Mouse (Mus musculus) neural tube, embryonic 15.5 days (tissue): Measurements from ENCODE around the gene Gprasp1. TPM values are rescaled to one million over a fixed set of nuclear protein-coding genes. Genes with fewer than 3 reads are reported as not detected.
A peak's percentile ranks its signal among the peaks of the same experiment; 100 is the strongest.
"Not testable (repeated sequence)": the region's sequence is repeated elsewhere in the genome, so short reads cannot be mapped to it uniquely, and the experiment has no call there.

Experiments
- ATAC-seq: fragments of 200-750 bp; cut with Nextera tagmentation; 2 replicates; pipeline ENCODE4 v1.8.0; 2017; ENCODE audit warnings: mild to moderate bottlenecking, moderate TSS enrichment, moderate library complexity; ENCODE audit not compliant: low FRiP score
- H3K27ac ChIP-seq: fragments of 300-500 bp; sonication (generic); replicated peaks from 2 replicates; pipeline ENCODE4 v1.5.1; 2015; ENCODE audit warnings: mild to moderate bottlenecking, inconsistent platforms
- H3K27me3 ChIP-seq: fragments of 300-500 bp; sonication (generic); replicated peaks from 2 replicates; pipeline ENCODE4 v1.6.1; 2015; ENCODE audit warnings: inconsistent platforms
- H3K36me3 ChIP-seq: fragments of 300-500 bp; sonication (generic); 2 replicates; pipeline ENCODE4 v1.6.1; 2015; ENCODE audit warnings: inconsistent platforms
- H3K4me1 ChIP-seq: fragments of 300-500 bp; sonication (generic); 2 replicates; pipeline ENCODE4 v1.6.1; 2015; ENCODE audit warnings: inconsistent platforms
- H3K4me2 ChIP-seq: fragments of 300-500 bp; sonication (generic); 2 replicates; pipeline ENCODE4 v1.6.1; 2015; ENCODE audit warnings: inconsistent platforms, mild to moderate bottlenecking, moderate library complexity
- H3K4me3 ChIP-seq: fragments of 300-500 bp; sonication (generic); replicated peaks from 2 replicates; pipeline ENCODE4 v1.5.1; 2015; ENCODE audit warnings: mild to moderate bottlenecking, inconsistent platforms
- H3K9ac ChIP-seq: fragments of 300-500 bp; sonication (generic); replicated peaks from 2 replicates; pipeline ENCODE4 v1.6.1; 2015; ENCODE audit warnings: mild to moderate bottlenecking, inconsistent platforms
- H3K9me3 ChIP-seq: fragments of 300-500 bp; sonication (generic); replicated peaks from 2 replicates; pipeline ENCODE4 v1.6.1; 2016; ENCODE audit warnings: inconsistent platforms
- WGBS: fragments of 180-500 bp; shearing (Covaris S2); methylation state at CpG from one replicate; pipeline ENCODE4 v1.1.7; 2015; ENCODE audit warnings: mixed read lengths; 5-methylcytosine and 5-hydroxymethylcytosine counted together
- polyA plus RNA-seq: library from polyadenylated mRNA; unstranded; fragments of >200 nt; fragmentation: Nextera tagmentation; extraction: Ambion mirVana; gene quantifications from 2 replicates; pipeline ENCODE4 v1.2.1, GENCODE M21; 2015

Gprasp1 gene
- polyA plus RNA-seq, 1 experiment from 2014 or later: 222 TPM

DNA sequence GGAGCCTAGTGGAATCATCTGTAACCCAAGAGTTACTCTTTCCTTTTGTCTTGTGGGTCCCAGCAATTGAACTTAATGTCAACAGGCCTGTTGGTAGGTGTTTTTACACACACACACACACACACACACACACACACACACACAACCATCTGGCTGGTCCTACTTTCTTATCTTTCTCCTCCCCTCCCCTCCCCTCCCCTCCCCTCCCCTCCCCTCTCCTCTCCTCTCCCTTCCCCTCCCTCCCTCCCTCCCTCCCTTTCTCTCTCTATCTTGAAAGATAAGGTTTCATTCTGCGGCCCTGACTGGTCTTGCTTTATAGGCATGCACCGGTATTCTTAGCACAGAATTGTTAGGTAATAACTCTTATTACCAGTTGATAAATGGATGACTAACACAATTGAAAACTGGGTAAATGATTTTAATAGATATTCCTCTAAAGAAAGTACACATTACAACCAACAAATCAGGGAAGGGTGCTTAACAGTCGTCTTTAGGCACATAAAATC is 25.6 kb downstream of the Gprasp1 start:
- Histone ChIP-seq H3K4me2 (no peak overlapping the region), H3K9me3 (no peaks in the 10 kb centered on the region), H3K9ac (no peak overlapping the region), H3K27ac (no peak overlapping the region), H3K27me3 (no peaks in the 10 kb centered on the region), H3K4me1 (no peaks in the 10 kb centered on the region), H3K36me3 (no peaks in the 10 kb centered on the region), H3K4me3 (no peak overlapping the region)
- 68% methylated on average over 2 of the region's 3 CpGs for WGBS
- no peak for ATAC-seq

DNA sequence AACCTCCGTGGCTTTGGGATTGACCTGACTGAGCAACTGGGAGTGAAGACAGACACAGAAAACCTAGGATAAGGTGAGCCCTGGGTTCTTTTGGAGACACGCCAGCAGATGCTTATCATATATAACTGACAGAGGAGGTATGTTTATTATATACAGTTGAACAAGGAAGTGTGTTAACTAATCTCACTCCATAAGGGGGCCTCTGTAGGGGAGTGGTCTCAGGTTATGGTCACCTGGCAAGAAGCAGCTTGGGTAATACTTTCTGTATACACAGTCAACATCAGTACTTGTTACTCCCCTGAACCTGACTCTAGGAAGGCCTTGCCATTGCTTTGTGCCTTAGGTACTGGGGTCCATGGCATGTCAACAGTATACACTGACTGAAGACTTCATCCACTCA is 26.0 kb downstream of the Gprasp1 start:
- no peaks in the 10 kb centered on the region for H3K27me3 ChIP-seq
- H3K4me2 ChIP-seq: no peak overlapping the region
- H3K4me3 ChIP-seq: no peak overlapping the region
- H3K27ac ChIP-seq: no peak overlapping the region
- H3K9ac ChIP-seq: no peak overlapping the region
- no peaks in the 10 kb centered on the region for H3K9me3 ChIP-seq
- no peaks in the 10 kb centered on the region for H3K36me3 ChIP-seq
- WGBS: 75% methylated on average over 2 of the region's 2 CpGs
- ATAC-seq: no peak
- no peaks in the 10 kb centered on the region for H3K4me1 ChIP-seq

DNA sequence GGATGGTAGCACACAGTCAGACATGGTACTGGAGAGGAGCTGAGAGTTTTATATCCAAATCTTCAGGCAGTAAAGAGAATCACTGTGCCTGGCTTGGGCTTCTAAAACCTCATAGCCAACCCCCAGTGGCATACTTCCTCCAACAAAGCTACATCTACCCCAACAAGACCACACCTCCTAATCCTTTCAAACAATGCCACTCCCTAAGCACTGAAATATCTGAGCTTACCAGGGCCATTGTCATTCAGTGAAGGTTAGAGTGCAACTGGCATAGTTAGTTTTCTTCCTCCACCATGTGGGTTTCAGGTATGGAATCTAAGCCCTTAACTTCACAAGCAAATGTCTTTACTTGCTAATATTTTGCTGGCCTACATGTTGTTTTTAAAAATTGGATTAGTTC is 49.0 kb downstream of the Gprasp1 start:
- ATAC-seq: no peak
- Histone ChIP-seq H3K9me3 (no peaks in the 10 kb centered on the region), H3K36me3 (no peaks in the 10 kb centered on the region), H3K27ac (no peak overlapping the region), H3K9ac (no peak overlapping the region), H3K4me1 (no peaks in the 10 kb centered on the region), H3K4me2 (no peak overlapping the region), H3K27me3 (no peaks in the 10 kb centered on the region), H3K4me3 (no peak overlapping the region)

DNA sequence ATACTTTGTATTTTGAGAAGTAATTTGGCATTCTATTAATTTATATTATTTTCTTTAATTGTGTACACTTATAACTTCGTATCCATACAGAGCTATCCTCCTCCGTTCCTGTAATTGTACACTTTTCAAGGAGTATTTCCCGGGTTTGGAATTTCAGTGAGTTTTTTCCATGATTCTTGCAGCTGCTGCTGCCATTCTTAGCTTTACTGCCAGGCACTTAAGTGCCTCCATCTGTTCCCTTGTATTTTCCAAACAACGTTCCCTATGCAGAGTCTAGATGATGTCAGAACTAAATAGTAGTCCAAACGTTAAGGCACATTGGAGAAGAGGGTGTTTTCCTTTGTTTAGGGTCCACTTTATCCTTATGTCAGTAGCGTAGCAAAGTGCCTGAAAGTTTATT is 49.8 kb downstream of the Gprasp1 start:
- Histone ChIP-seq H3K9me3 (no peaks in the 10 kb centered on the region), H3K4me1 (no peaks in the 10 kb centered on the region), H3K9ac (no peak overlapping the region), H3K27me3 (no peaks in the 10 kb centered on the region), H3K4me2 (no peak overlapping the region), H3K4me3 (no peak overlapping the region), H3K27ac (no peak overlapping the region), H3K36me3 (no peaks in the 10 kb centered on the region)
- 78% methylated on average over 6 of the region's 6 CpGs for WGBS
- ATAC-seq: no peak

DNA sequence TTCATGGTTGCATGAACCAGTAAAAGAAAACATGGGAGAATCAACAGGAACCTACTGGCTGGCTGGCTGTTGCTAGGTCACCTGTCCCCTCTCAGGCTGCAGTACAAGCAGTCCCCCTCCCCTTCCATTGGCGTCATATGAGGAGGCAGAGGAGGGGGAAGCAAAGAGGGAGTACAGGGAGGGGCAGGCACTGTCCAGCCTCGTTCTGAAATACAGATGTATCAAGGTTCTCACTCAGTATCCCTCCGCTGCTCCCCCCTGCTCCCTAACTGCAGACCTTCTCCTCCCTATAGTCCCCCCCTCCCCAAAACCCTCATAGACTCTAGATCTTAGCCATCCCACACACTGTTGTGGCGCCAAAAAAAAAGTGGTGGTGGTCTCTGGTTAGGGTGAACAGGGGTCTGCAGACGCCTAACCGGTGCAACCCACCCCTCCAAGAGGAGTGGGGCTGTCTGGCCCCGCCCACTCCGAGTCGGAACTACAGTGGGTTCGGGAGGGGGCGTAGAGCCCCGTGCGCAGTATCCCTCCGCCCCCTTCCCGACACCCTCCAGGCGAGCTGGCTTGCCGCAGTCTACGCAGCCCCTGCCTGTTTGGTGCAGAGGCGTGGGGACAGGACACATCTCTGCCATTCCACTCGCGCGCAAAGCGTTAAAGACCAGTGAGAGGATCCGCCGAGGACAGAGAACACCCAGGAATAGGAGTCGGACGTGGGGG is 53.2 kb downstream of the Gprasp1 start:
- not testable (repeated sequence) for H3K4me1 ChIP-seq, H3K9me3 ChIP-seq, H3K27me3 ChIP-seq
- peak overlapping the region; percentile 67 for H3K9ac ChIP-seq
- peak overlapping the region; percentile 81 for H3K27ac ChIP-seq
- H3K4me3 ChIP-seq: peak overlapping the region; percentile 57
- WGBS: 26% methylated on average over 23 of the region's 27 CpGs
- peak; percentile 94 for ATAC-seq
- peak overlapping the region; percentile 51 for H3K4me2 ChIP-seq
- H3K36me3 ChIP-seq: peaks cover 13% of the 10 kb centered on the region; the same call in 1 of the 2 replicates

DNA sequence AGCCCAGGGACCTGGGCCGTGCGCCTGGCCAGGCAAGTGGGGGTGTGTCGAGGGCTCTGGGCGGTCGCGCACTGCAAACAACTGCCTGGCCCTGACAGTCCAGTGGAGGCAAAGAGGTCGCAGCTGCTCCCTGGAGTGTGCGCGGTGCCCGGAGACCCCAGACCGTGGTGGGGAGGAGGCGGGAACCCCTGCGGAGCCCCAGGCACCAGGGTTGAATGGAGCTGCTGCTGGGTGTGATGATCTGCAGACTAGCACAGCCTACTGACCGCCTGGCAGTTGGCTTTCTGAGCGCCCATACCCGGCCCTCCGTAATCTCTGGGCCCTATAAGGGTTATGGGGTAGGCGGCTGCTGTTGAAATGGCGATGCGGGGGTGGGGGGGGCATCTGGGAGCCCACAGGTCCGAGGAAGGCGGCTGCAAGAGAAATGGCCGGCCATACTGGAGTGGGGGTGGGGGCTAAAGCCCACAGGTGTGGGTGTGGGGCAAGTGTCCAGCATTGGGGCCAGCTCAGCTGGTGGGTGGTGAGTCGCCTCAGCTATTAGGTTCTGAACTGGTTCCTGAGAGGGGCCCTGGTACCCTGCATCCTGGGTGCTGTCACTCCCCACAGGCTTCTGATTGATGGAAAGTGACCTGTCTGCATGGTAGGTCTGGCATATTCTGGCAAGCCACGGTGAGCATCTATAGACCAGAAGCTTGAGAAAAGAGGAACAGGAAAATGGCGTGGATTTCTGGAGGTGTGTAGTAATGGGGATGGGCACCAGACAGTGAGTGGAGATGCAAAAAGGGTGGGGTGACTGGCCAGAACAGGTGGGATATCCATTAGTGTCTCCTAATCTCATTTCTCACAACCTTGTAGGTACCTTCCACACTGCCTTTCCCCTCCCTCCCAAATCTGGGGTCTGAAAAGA is 54.0 kb downstream of the Gprasp1 start:
- Histone ChIP-seq H3K27ac (peak overlapping the region; percentile 81), H3K36me3 (peaks cover 19% of the 10 kb centered on the region; the same call in 1 of the 2 replicates), H3K4me2 (peak overlapping the region; percentile 51), H3K4me3 (peak overlapping the region; percentile 57), H3K9ac (peak overlapping the region; percentile 67)
- H3K27me3 ChIP-seq, H3K9me3 ChIP-seq, H3K4me1 ChIP-seq: not testable (repeated sequence)
- peak; percentile 64 for ATAC-seq
- WGBS: 32% methylated on average over 24 of the region's 26 CpGs

DNA sequence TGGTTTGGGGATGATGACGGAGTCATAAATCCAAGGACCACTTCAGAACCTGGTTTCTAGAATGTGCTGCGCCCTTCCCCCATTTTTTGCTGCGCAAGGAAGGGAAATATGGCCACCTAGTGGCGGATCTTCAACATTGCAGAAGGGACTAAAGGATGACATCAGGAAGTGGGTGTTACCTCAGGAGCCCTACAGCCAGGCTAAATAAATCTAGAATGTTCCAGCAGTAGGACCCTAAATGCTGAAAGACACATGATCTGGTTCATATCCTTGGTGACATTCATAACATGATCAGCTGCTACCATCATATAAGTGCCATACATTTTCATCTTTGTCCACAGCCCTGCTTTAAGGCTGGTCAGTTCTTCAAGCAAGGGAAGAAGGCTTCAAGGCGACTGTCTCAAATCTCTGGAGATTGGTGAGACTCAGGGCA is 54.7 kb downstream of the Gprasp1 start, which contains the start of gene Bhlhb9:
TSS of gene Bhlhb9 (plus strand) at position 383 of the 433 bp plus-strand sequence.
- H3K4me3 ChIP-seq: peak within 1 kb of the TSS; percentile 57
- peak within 1 kb of the TSS; percentile 51 for H3K4me2 ChIP-seq
- not testable (repeated sequence) for H3K9me3 ChIP-seq, H3K4me1 ChIP-seq, H3K27me3 ChIP-seq
- WGBS: 3% methylated on average over 3 of the region's 5 CpGs
- H3K9ac ChIP-seq: peak within 1 kb of the TSS; percentile 67
- H3K27ac ChIP-seq: peak within 1 kb of the TSS; percentile 81
- peak; percentile 12; the same call in 1 of the 2 replicates for ATAC-seq
- peaks cover 24% of the 10 kb centered on the region for H3K36me3 ChIP-seq

DNA sequence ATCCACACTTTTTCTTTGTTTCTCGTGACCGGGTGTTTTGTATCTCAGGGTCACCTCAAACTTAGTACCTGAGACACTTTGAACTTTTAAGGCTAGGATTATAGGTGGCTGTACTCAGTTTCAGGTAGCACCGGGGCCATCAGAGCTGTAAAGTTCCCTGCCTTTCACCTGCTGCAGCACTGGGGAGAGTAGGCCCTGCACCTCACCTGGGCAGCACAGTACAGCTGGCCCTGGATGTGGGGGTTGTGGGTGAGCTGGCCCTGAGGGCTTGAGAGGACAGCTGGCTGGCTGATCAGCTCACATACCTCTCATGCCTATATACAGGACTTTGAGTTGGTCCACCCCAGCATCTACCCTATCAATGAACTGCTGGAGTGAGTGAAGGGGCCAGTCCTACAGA is 61.6 kb downstream of the Gprasp1 start:
- Histone ChIP-seq H3K27ac (no peak overlapping the region), H3K9me3 (no peaks in the 10 kb centered on the region), H3K4me3 (no peak overlapping the region), H3K36me3 (peaks cover 21% of the 10 kb centered on the region), H3K9ac (no peak overlapping the region), H3K27me3 (no peaks in the 10 kb centered on the region), H3K4me1 (no peaks in the 10 kb centered on the region), H3K4me2 (no peak overlapping the region)
- 88% methylated on average over 3 of the region's 3 CpGs for WGBS
- ATAC-seq: no peak

DNA sequence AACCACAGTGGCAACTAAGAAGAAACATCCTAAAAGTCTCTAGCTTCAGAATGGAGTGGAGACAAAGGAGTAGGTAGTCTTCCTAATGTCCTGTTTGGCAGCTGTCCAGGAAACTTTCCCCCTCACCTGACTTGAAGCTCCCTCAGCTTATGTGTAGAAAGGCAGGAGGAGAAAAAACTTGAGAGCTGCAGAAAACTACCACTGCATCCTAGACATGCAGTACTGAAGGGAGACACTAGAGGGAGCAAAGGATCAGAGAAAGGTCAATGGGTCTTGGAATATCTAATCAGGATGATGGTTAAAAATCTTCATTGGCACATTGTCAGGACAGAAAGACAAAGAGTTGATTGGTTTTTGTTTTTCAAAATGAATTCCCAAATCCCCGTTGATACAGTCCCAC is 63.2 kb downstream of the Gprasp1 start:
- Histone ChIP-seq H3K4me2 (no peak overlapping the region), H3K4me3 (no peak overlapping the region), H3K9me3 (no peaks in the 10 kb centered on the region), H3K36me3 (peaks cover 10% of the 10 kb centered on the region), H3K27me3 (no peaks in the 10 kb centered on the region), H3K4me1 (no peaks in the 10 kb centered on the region), H3K9ac (no peak overlapping the region), H3K27ac (no peak overlapping the region)
- ATAC-seq: 0 out of 2 replicates have a peak, but pooled peaks have one; percentile 24
- 6% methylated on average over 1 of the region's 1 CpGs for WGBS

DNA sequence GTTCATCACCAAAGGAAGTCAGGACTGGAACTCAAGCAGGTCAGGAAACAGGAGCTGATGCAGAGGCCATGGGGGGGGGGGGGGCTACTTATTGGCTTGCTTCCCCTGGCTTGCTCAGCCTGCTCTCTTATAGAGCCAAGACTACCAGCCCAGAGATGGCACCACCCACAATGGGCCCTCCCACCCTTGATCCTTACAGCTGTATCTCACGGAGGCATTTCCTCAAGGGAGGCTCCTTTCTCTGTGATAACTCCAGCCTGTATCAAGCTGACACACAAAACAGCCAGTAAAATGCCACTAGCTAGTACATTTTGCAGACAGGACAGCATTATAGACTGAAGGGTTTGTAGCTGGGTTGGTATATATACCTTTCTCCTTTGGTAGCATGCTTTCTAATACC is 93.4 kb downstream of the Gprasp1 start:
- not testable (repeated sequence) for H3K9me3 ChIP-seq, H3K27ac ChIP-seq, H3K27me3 ChIP-seq, H3K4me2 ChIP-seq, H3K36me3 ChIP-seq, H3K4me3 ChIP-seq, H3K4me1 ChIP-seq, H3K9ac ChIP-seq, ATAC-seq
- 45% methylated on average over 1 of the region's 1 CpGs for WGBS

DNA sequence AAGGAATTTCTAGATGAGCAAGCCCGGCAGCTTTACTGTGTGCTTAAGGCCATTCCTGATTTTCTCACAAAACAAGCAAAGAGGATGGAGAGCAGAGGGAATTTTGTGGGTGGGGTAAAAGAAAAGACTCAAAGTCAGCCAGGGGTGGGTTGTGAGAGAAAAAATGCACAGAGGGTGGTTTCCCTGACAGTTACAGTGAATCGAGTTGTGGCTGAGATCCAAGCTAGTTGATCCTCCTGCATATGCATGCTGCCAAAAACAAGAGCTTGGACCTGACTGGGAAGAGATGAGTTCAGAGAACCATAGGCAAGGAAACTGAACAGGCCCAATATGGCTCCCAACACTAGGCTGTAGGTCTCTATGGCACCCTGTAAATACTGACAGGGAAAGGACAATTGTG is 95.4 kb downstream of the Gprasp1 start:
- Histone ChIP-seq H3K27me3 (no peaks in the 10 kb centered on the region), H3K4me2 (peak overlapping the region; percentile 56), H3K27ac (peak overlapping the region; percentile 81), H3K4me3 (no peak overlapping the region), H3K9me3 (no peaks in the 10 kb centered on the region), H3K9ac (no peak overlapping the region), H3K36me3 (peaks cover 4% of the 10 kb centered on the region; the same call in 1 of the 2 replicates), H3K4me1 (no peaks in the 10 kb centered on the region)
- ATAC-seq: 0 out of 2 replicates have a peak, but pooled peaks have one; percentile 12
- 66% methylated on average over 2 of the region's 2 CpGs for WGBS
